Mouse (Mus musculus): Measurements from ENCODE around the gene Tnfrsf1a.
"Not testable (repeated sequence)": the region's sequence is repeated elsewhere in the genome, so short reads cannot be mapped to it uniquely, and the experiment has no call there.

The Tnfrsf1a gene

DNA sequence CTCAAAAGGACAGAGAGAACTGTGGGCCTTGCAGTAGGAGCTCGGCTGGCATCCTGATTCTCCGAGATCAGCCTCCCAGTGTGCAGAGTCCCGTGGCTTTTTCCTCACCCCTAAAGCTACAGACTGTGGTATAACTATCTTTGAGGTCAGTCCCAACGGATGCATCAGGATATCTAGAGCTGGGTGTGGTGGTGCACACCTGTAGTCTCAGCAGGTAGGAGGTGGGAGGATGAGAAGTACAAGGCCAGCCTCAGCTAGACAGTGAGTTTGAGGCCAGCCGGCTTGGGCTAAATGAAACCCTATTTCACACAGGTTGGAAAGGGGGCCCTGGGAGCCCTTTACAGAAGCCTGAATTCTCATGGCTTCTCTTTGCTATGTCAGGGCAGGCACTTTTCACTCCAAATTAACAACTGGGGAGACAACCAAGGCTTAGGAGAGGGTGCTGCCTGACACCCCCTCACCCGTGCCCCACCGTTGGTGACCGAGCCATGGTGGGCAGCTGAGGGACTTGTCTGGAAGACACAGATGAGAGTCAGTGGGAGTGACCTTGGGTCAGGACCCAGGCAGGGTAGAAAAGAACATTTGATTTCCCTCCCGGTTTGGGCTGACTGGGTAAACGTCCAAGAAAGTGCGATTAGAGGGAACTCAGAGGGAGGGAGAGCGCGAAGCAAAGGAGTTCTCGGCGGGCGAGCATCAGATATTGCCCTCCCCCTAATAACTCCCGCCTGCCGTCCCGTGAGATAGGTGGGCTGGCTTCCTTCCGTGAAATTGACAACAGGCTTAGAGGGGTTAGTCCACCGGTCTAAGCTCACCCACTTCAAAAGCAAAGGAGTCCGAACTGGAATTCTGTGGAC is at the start of gene Tnfrsf1a:
TSS of gene Tnfrsf1a (plus strand) at position 642 of the 854 bp plus-strand sequence.
- no peak for DNase-seq (ENCODE audit: low spot score)

DNA sequence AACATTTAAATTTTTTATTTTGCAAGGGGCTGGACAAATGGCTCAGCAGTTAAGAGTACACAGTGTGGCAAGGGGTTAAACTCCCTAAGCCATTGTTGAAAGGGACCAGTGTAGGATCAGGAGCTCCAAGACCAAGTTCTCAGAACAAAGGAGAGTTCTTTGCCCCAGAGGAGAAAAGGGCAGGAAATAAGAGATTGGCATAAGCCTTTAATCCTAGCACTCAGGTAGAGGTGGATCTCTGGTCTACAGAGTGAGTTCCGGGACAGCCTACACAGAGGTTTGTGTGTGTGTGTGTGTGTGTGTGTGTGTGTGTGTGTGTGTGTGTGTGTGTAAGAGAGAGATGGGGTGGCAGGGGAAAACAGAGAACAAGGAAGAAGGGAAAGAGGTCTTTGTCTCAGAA is 48.2 kb upstream of the Tnfrsf1a start:
- no peak for DNase-seq (ENCODE audit: low spot score)

DNA sequence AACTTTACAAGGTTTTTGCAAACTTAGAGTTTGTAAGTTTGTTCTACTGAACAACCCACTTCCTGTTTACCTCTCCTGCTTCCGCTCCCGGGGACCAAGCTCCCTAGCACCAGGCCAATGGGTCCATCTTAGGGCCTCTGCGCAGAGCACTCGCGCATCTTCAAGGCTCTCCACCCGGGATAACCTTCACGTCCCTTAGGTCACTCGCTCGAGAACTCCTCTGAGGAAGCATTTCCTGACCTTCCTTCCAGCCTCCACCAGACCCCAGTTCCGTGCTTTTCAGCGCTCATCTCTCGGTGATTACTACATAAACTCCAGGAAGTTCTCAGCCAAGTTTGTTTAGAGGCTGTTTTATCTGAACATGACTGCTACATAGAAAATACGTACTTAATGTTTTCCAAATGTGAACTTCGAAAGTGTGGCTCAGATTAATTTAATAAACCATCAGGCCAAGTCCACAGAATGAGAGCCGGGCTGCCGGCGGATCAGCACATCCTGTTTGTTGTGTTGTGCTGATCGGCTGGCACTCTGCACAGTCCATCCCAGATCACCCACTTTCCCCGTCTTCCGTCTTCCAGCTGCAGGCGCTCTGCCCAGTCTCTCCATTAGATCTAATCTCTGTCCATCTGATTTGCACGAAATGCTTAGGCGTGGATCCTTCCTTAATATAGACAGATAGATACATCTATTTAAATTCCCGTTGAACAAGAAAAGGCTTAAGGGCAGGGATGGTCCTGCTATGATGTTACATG is 46.8 kb upstream of the Tnfrsf1a start:
- DNase-seq (ENCODE audit: low spot score) = no peak

DNA sequence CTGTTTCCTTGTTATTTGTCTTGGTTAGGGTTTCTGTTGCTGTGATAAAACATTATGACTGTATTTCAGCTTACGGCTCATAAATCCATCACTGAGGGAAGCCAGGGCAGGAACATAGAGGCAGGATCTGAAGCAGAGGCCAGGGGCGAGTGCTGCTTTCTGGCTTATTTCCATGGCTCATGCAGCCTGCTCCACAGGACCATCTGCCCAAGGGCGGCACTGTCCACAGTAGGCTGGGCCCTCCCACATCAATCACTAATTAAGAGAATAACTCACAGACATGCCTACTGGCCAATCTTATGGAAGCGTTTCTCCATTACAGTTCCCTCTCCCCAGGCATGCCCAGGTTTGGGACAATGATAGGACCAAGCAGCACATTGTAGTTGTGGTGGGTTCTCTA is 45.9 kb upstream of the Tnfrsf1a start:
- DNase-seq (ENCODE audit: low spot score) = no peak

DNA sequence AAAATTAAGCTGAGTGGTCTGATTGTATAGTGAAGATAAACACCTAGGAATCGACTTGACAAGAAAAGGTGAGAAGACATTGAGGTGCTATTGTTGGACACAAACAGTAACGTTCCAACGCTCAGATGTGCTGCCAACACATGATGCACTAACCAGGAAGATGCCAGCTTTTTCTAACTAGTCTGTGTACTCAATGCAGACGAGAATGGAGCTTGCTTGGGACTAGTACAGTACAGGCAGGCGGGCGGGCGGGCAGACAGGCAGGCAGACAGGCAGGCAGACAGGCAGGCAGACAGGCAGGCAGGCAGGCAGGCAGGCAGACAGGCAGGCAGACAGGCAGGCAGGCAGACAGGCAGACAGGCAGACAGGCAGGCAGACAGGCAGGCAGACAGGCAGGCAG is 44.8 kb upstream of the Tnfrsf1a start:
- not testable (repeated sequence) for DNase-seq (ENCODE audit: low spot score)

DNA sequence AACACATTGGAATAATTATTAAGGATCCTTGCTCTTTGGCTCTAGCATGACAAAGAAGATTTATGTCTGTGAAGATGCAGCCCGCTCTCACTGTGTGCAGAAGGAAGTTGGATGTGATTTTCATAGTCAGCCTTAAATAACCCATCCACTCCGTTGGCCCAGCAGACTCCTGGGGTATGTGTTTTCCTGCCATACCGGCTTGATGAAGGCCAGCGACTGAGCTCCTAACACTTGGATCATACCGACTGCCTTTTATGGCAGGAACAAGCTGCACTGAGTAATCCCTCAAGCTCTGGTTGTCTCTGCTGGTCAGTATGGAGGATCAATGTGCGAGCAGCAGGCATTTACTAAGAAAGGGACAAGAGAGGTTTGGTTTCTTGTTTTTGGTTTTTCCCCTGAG is 43.7 kb upstream of the Tnfrsf1a start:
- no peak for DNase-seq (ENCODE audit: low spot score)

DNA sequence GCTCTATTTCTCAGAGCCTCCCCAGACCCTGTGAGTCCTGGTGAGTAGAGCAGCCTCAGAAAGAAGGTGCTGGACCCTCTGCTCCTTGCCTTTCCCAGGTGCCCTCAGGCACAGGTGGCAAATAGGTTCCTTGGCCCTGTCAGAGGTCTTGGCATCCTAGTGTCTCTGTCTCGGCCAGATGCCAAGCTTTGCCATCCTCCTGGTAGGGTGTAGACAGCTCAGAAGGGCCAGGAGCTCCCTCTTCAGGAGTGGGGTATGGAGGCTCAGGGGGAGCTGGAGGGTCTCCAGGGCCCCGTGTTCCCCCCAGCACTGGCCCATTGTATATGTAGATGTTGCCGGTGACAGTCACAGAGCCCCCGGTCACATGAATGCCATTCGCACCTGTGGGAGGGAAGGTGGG is 42.1 kb upstream of the Tnfrsf1a start:
- no peak for DNase-seq (ENCODE audit: low spot score)

DNA sequence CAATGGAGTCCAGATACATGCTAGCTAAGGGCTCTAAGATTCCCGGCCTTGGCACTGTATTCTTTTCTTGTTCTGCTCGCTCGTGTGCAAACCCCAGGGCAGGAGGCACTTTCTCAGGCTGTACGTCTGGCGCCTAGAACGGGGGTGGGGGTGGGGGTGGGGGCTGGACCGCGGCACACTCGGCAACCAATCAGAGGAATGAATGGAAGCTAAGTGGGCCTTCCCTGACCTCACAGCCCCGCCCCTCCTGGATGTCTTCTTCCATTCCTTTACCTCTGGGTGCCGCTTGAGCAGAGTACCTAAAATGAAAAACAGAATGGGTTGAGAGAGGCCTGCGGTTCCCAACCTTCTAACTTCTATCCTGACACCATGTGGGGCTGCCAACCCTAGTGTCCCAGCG is 40.2 kb upstream of the Tnfrsf1a start:
- DNase-seq (ENCODE audit: low spot score) = no peak

DNA sequence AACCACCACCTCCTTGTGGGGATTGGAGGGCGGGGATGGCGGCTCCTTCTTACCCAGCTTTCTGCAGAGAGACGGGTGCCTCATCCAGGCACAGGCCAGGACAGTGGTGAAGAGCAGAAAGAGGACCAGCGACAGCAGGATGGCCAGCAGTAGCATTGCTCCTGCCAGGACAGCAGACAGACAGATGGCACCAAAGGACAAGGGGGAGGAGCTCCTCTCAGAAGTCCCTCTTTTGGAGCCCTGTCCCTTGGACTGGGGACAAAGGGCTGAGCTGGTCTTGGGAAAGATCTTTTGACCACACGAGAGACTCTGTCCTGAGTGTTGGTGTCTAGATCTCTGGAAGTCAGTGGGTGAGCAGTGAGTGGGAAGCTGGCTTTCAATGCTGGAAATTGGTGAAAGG is 39.8 kb upstream of the Tnfrsf1a start:
- no peak for DNase-seq (ENCODE audit: low spot score)

DNA sequence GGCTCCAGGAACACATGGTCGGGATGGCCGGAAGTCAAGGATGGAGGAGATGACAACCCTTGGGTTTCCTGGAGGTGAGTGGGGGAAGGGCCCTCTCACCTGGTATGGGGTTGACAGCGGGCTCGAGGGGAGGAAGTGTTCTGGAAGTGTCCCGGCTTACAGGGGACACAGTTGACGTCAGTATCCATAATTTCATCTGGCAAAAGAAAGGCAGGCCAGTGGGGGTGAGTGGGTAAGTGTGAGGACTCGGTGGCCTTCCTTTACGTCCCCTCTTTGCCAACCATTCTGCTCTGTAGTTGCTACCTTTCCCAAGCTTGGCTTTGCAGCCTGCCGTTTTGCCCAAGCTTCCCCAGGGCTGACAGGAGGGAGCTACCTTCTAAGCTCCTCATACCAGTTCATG is 37.0 kb upstream of the Tnfrsf1a start:
- DNase-seq (ENCODE audit: low spot score) = no peak

DNA sequence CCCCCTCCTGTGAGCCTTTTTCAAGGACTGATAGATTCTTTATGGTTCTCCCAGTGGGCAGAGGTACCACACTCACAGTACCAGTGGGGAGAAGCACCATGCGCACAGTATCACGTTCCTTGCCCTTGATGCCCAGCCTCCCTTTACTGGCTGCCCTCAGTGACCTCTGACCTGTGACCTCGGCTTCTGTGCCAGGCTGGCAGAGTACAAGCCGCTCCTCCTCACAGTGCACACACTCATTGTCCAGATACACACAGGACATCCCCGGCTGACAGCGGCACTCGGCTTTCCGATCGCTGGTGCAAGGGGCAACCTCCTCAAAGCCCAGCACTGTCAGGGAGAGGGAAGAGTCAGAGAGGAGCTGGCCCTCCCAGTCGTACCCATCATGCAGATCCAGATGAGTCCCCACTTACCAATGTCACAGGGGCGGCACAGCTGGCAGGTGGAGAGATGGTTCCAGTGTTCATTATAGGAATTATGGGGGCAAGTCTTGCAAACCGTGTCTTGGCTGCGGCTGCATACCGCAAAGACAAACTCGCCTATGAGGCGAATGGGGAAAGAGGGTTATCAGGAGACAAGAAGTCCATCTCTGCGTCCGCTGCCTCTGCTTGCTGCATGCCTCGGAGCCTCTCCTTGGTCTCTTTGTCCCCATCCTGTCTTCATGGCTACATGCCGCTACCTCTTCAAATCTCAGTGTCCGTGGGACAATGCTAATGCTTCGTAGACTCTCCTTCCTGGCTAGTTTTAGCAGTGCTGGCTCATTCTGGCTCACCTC is 36.4 kb upstream of the Tnfrsf1a start:
- no peak for DNase-seq (ENCODE audit: low spot score)

DNA sequence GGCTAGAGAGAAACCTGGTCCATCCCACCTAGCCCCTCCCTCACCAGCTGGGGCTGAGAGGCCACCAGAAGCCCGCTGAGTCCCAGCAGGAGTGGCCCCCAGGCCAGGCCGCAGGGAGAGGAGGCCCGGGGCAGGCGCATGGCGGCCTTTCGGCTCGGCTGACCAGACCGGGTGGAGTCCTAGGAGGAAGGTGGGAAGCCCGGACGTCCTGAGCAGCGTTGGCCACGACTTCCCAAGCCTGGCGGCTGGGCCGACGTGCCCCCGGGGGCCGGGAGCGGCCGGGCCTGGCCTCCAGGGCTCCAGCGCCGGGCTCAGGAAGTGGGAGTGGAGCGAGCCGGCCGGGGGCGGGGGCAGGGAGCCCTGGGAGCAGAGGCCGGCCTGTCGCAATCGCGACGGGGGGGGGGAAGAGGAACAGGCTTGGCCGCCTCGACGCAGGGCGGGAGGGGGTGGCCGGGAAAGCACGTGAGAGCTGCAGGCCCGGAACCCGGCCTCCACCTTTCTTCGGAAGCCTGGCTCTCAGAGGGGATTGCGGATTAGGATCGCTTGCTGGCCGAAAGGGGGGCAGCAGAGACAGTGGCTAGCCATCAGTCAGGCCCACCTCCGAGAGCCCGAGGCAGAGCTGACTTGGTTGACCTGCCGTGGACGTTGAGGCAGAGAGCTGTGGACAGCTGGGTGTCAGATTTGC is 35.5 kb upstream of the Tnfrsf1a start, which contains the start of gene Ltbr:
TSS of gene Ltbr (minus strand) at position 340 of the 685 bp plus-strand sequence.
- peak; percentile 49 for DNase-seq (ENCODE audit: low spot score)

DNA sequence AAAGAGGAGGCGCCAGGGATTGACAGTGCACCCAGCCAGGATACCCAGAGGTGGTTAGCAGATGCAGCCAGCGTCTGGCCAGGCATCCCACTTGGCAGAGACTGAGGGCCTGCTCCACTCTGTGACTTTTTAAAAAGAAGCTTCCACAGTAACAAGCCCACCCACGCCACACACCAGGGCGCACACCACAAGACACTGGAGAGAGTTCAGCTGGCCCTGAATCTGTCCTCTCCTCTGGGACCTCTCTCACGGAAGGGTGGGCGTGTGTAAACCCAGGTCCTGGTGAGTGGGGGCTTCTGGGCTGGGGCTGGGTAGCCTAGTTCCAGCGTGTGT is 35.0 kb upstream of the Tnfrsf1a start:
- DNase-seq (ENCODE audit: low spot score) = no peak

DNA sequence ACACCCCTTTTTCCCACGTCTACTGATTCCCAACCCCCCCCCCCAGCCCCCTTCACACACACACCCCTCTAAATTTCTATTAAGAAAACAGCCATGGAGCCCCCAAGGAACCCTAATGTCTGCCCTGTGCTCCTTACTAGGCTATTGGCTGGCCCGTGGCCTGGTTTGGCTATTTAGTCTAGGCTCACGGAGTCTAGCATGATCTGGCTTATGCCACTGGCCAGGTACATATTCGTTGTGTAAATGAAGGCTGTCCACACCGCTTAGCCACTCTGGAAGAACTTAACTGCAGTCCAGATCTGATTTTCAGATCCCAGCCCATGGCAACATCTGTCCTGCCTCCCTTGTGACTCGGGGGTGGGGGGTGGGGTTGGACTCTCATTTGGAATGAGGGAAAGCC is 34.4 kb upstream of the Tnfrsf1a start:
- no peak for DNase-seq (ENCODE audit: low spot score)

DNA sequence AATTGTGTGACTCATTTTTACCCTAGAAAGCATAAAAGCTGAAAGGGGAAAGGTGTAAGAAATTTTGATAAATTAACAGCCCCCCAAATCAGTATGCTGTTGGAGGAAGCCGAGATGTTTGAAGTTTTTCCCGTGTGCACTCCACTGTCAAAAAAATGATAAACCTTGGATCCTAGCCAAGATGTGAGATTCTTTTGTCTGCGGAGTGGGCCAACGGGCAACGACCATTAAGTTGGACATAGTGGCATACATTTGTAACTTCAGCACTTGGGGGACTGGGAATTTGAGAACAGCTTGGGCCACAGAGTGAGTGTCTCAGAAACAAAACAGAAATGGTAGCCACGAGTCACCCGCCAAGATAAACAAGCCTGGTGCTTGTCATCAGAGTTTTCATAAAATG is 32.1 kb upstream of the Tnfrsf1a start:
- no peak for DNase-seq (ENCODE audit: low spot score)

DNA sequence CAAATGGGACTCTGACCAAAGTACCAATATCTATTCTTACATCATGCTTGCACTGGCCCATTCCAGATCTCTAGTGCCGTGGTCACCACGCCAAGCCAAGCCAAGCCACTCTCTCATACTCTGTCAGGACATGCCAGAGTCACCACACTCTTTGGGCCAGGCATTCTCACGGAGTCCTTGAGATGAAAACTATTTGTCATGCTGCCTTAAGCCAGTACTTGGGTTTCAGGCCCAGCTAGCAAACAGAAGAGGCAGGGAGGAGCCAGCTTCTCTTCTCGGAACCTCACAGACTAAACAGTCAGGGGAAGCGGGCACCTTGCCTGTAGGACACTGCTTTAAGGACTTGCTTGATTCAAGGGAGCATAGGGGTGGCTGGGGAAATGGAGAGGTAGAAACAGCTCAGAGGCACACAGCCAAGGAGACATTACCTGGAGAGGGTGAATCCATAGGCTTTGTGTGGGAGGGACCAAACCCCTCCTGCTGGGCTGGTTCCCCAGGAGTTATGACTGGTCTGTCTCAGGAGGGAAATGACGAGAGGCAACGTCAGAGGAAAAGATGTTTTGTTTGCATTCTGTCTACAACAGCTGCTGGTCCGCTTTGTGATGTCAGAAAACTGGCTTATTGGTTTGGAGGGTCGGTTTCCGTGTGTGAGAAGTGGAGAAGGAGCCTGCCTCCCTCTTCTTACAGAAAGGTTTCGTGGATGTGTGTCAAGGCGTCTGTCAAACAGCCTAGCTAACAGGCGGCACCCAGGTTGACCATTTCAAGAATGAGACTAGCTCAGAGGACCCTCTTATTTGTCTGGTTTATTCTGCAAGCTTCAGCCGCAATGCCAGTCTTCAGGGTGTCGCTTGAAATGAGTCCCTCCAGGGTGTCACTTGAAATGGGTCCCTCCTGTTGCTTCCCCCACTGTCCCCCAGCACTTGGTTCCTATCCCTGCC is 29.9 kb upstream of the Tnfrsf1a start:
- DNase-seq (ENCODE audit: low spot score) = no peak

DNA sequence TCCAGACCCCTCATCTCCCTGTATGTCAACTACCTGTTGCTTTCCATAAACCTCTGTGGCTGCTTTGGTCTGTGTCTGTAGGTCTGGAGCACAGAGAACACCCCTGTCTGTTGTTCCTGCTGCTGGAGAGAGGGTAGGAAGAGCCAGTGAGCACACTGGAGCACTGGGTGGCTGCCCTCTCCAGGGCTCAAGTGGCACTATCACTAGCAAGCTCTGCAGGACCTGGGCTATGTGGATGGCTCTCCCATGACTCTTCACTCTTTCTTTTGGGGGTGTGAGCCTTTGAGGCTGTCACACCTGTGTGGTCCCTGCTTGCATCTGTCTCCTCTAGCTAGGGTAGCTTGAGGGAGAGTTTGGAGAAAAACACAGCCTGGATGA is 29.3 kb upstream of the Tnfrsf1a start:
- DNase-seq (ENCODE audit: low spot score) = no peak

DNA sequence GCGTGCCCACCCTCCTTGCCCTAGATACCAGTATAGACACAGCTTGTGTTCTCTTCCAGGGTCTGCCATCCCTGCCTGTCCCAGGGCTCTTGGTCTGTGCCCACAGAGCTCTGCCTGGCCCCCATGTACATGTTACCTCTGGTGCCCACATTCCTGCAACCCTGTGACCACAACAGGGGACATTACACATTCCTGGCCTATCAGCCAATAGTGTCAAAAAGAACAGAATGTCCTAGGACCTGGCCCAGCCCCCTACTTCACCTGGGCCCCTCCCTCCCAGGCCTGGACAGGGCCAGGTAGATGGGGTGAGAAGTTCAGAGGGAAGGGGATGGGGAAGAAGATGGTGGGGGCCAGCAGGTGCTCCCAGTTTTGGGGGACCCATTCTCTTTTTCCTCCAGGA is 28.8 kb upstream of the Tnfrsf1a start, which contains the start of gene Scnn1a:
TSS of gene Scnn1a (plus strand) at position 337 of the 400 bp plus-strand sequence.
- no peak for DNase-seq (ENCODE audit: low spot score)

DNA sequence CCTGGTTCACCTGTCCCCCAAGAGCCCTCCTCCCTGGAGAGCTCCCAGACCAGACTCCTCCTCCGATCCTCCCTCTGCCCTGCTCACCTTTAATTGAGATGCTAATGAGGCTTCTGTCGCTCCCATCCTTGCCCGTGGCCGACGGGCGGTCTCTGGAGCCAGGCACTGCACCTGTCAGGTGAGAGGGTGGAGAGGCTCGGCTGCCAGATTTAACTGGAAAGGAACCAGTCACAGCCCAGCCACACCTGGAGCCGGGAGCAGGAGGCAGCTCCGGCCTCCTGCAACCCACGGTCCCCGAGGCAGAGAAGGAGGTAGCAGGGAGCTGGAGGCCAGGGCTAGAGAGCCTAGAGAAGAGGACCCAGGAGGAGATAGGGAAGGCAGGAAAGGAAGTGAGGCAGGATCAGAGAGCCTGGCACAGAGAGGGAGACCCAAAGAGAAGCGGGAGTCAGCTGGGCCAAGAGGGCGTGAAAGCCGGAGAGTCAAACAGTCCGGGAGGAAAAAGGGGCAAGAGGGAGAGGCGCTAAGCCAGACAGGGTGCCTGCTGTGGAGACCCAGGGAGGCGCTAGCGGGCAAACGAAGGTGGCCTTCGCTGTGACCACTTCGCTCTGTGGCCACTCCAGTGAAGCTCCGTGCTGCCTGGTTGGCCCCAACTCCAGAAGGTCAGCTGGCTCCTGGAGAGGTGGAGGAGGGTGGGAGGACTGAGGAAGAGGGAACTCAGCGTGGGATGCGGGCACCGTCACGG is 27.9 kb upstream of the Tnfrsf1a start:
- DNase-seq (ENCODE audit: low spot score) = no peak

DNA sequence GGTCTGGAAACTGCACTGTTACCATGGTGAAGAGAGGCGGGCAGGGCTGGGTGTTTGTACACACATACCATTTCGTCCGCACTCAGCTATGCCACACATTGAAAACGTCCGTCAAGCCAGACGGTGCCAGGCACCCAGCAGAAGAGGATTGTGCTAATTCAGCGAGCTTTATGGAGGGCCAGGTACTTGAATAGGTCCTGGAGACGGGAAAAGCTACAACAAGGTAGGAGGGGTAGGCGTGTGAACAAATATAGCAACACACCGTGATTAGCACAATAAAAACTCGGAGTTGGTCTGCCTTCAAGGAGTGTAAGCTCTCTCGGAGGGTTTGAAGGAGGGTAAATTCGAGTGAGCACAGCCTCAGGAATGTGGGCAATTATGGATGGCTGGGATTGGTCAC is 26.4 kb upstream of the Tnfrsf1a start:
- no peak for DNase-seq (ENCODE audit: low spot score)

Measured in urinary bladder, postnatal 10 days (tissue).